Mouse (Mus musculus) cerebellum, adult 11 months (tissue): ENCODE measurements around the gene Boll.
"Not testable (repeated sequence)": the region's sequence is repeated elsewhere in the genome, so short reads cannot be mapped to it uniquely, and the experiment has no call there.

Experiments used
- DNase-seq: peaks from one replicate; pipeline ENCODE4 v3.0.0; 2022

Boll gene

DNA sequence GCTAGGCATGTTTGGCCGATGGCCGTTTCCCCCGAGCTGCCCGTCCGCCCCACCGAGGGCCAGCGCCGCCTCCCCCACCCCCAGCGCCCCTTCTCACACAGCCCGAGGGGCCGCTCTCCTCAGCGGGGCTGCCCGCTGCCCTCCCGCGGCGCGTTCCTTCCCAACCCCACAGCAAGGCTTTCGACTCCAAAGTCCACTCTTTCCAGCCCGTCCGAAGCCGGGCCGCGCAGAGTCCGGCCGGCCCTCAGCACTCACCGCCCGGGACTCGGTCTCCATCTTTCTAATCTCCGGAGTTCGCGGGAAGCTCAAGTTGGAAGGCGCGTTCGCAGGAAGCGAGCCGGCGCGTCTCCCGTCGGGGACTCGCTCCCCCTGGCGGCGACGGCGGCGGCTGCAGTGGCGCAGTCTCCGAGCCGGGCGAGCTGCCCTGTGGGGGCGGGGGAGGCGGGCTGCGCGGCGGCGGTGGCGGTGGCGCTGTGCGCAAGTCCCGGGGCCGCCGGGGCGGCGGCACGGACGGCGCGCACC lies at the start of gene Boll:
Boll (minus strand) TSS at position 426 of the 522 bp plus-strand sequence.
- no peak for DNase-seq

DNA sequence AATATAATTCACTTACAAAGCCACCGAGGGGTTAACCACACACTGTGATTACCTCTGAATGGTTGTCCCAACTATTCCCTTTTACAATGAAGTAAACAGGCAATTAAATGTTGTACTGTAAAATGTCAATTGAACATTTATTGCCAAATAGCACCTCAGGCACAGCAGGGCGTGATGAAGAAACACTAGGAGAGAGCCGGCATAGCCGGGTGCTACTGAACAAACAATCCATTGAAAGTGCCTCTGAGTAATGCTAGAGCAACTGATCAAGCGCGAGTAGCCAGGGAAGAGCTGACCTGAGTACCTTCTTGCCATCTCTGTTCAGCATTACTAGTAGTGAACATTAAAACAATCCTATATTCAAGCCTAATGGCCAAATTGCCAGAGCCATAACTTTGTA lies 49.3 kb upstream of the Boll start:
- DNase-seq = no peak

DNA sequence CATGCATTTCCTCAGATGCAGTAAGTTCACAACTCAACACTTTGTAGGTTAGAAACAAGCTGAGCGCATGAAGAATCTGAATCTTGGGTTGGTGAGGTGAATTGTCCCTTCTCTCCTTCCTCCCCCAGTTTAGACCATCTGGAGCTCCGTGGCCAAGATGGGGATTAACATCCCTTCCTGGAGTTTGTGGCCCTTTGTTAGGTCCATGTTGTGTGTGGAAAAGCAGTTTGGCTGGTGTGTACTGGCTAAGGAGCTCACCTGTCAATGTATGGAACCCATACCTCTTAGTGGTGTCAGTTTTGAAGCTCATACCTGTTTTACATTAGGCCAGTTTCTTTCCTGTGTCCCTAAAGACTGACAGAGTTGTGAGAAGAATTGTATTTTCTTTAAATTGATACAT lies 47.8 kb upstream of the Boll start:
- DNase-seq = no peak

DNA sequence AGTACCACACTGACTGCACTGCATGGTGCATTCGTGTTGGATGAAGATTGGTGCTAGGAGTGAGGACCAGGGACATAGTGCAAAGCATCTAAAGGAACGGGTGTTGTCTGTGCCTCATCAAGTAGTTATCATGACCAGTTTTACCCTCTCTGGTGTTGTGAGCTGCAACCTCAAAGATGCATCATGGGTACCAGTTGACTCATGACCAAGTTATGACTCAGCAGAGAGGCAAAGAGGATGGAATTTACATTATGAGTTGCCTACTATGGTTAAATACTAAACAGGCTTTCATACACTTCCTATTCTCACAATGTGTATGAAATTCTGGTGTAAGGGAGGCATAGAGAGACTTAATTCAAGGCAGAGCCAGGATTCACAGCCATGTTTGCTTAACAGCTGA lies 47.4 kb upstream of the Boll start:
- DNase-seq = no peak

DNA sequence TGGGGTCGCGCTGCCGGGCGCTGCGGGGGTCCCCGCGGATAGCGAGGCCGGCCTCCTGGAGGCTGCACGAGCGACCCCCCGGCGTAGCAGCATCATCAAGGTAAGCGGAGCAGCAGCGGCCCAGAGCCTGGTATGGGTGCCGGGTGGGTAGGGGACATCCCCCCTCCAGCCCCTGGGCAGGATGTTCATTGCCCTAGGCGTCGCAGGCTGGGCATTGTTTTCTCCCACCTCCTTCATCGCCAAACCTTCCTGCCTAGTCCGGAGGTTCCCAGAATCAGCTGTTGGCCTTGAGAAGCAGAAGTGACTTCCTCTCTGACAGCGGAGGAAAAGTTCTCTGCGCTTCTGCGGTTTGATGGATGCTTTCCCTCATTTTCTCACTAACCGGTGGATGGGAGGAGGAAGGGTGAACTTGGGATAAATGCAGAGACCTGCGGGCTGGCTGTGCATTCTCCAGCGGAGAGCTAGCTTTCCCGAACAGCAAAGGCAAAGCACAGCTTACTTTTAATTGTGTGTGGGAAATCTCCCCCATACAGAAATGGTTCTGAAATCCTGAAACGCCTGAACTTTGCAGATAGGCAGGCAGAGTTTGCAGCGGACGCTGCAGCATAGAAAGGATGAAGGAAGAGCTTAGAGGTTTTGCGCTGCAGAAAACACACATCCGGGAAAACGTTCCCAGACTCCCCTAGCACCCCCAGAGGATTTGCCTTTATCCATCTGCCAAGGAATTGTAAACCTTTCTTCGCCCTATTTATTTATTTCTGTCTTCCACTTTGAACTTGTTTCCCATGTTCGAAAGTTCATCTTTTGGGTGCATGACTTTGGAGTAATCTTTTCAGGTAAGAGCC lies 43.5 kb upstream of the Boll start:
- DNase-seq = peak; percentile 5

DNA sequence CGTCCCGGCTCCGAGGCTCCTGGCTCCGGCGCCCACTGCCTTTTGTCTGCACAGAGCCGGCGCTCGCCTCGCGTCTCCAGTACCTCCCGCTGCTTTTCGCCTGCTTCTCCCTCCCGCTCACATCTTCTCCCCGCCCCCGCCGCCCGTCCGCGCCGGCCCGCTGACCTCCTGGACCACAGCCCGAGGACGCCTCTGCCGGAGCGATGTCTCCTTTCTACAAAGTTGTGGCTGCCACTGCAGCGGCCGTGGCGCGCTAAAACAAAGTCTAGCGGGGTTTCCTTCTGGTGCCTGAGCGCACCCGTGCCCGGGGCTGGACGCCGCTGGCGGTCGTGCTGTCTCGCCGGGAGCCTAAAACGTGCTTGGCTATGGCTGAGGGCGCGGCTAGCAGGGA lies 42.7 kb upstream of the Boll start:
- DNase-seq = no peak

DNA sequence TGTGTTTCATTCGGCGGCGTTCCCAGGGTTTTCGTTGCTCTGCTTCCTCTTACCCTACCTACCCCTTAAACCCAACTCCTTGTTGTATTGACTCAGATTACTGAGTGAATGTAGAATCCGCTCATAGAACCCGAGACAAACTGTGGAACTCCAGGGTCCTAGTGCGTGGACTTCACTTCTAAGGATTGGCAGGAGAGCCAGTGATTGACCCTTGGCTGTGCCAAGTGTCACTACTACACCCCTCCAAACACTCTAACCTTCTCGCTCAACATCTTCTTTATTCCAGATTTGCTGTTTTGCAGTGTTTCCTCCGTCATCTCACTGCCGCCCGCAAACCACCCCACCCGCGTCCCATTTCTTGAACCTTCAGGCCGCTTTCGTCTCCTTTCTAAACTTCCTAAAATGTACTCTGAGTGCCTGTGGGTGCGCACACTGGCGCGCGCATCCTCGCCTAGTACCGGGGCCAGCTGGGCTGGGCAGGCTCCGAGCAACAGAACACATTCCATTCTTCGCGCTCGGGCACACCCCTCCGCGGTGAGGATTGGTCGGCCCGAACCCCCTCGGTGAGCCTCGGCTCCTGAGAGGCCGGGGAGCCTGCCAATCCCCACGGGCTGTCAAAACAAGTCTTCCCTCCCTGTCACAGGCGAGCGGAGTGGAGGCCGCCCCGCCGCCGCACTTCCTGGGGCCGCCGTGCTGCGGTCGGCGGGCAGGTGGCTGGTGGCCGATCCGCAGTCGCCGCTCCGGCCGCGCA lies 42.2 kb upstream of the Boll start, which contains the start of gene Plcl1:
Plcl1 (plus strand) TSS at position 650 of the 751 bp plus-strand sequence.
- DNase-seq = peak; percentile 93

DNA sequence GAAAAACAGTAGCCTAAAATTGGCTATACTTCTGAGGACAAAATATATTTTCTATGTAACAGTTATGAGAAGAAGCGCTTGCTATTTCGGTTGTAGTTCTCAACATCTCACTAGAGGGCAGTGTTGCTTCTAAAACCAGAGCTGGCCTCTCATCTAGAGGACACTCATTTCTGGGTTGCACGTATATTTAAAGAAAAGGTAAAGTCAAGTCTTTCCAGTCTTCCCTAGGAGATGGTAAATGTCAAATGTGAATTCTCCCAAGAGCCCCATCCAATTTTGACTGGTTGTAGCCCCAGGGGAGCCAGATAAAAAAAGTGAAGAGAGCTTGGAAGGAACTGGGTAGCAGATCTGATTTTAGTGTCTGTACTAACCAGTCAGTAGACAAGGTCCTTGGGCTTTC lies 41.2 kb upstream of the Boll start:
- DNase-seq = peak; percentile 49

DNA sequence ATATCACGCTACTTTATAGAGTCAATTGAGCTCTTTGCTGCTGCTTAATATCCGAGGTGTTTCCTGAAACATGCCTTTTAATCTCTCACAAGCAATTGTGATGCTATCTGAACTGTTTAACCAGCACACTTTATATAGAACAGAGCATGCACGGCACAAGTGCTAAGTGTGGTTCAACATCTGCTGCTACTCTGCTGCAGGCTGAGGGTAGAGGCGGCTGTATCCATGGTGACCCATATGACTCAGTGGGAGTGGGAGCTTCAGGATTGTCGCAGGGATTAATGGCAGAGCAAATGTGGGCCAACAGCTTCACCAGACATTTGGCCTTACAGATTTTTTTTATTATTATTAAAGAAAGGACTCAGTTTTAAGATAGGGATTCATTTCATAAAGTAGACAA lies 36.6 kb upstream of the Boll start:
- DNase-seq = no peak

DNA sequence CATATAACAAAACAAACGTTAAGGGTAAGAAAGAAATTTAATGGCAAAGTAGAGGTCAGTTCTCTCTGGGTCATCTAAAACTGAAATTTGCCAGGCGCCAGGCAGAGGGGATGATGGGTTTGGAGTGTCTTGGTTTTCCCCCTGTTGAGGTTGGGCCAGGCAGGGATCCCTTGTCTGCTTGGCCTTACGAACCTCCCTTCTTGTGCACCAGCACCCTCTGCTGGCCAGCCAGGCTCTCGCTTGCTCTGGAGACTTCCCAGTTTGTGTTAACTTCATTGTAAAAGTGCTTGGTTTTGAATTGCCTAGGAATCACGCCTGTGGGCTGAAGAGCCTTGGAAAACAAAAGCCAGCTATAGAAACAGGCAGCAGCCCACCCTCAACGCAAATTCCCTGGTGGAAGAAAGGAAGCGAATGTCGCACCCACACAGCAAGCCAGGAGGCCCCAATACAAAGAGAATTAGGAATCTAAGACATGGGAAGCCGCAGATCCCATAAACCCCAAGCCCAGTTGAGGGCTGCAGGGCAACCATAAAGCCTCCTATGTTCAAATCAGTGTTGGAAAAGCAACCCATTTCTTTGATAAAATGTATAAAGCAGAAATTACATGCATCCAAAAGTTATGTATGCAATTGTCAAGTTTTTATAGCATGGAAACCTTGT lies 20.0 kb upstream of the Boll start:
- DNase-seq = peak; percentile 55

DNA sequence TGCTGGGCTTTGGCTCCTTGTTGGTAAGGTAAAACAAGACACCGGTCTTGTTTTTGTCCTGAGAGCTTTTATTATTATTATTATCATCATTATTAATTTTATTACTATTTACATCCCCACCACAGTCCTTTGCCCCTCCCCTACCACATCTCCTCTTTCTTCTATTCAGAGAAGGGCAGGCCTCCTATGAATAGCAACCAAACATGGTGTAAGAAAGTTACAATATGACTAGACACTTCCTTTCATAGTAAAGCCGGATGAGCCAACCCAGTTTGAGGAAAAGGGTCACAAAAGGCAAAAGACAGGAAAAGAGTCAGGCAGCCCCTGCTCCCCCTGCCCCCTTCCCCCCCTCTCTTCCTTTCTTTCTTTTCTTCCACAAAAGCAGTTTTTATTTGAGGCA lies 17.3 kb upstream of the Boll start:
- no peak for DNase-seq

DNA sequence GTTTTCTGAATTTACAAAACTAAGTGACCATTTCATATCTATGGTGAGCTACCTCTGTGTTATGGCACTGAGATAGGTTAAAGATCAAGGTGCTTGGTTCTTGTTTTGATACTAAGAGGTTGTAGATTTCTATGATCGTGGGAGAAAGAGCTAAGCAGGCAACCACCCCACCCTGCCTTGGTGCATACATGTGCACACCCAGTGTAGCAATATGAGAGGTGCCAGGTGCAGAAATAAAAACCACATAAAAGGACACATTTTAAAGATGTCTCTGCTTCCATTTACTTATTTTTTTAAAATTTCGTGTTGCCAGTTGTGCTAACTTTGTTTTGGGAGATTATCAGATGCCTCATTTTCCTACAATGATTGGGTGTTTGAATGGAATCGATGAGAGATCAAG lies 9.4 kb upstream of the Boll start:
- DNase-seq = no peak

DNA sequence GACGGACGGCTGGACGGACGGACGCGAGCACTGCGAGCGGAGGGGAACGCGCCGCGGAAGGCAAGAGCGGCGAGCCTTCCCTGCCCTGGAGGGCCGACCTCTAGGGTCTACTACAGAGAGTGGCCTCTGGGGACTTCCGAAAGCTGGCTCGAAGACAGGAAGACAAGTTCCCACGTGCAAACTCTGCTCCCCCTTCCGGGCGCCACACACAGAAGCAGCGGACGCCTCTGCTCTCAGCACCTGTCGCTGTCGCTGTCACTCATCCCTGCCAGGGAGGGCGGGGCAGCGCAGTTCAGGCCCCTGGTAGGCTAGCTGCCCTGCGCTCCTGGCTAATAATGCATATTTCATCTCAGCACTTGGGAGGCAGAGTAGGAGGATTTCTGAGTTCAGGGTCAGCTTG lies 317 bp upstream of the Boll start:
- no peak for DNase-seq

DNA sequence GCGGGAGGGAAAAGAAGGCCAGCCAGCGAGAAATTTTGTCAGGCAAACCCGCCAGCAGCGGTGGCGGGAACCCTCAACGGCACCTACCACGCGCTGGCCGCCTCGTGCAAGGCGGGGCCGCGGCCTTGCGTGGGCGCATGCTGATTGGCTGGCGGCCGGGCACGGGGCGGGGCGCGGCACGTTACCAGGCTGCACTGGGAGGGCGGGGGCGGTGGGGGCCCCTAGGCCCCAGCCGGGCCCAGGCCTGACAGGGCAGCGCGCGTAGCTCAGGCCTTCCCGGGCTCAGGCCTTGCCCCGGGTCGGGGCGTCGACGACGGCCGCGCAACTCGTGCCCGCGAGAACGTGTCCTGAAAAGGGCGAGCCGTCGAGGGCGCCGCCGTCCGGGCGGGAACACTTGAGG lies 635 bp downstream of the Boll start:
- DNase-seq = no peak

DNA sequence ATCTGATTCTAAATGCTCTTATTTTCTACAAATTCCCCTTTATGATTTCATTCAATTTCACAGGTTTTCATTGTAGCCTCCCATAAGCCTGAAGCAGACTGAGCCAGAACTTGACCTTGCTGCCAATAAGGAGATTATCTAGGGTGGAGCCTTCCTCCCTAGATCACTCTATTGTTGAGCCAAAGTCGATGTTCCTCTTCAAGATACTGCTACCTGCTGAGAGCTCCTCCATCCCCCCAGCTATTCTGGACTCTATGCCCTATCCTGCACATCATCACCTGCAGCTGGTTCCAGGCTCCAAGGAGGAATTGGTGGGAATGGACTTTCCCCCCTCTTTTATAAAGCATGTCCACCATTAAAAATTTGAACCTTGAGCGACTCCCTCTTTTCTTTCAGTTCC lies 11.4 kb downstream of the Boll start:
- DNase-seq = not testable (repeated sequence)

DNA sequence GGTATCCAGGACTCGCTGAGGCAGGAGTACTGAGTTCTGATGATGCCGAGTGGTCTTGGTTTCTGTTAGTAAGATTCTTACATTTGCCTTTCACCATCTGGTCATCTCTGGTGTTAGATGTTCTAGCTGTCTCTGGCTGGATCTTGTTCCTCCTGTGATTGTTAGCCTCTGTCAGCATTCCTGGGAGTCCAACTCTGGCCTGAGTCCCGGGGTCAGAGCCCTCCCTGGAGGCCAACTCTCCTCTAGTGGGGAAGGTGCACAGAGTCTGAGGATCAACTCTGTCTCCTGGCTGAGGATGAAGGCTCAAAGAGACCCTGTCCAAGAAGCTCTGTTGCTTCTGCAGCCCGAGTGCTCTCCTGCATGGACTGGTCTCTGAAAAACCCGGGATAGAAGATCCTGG lies 37.8 kb downstream of the Boll start:
- not testable (repeated sequence) for DNase-seq

DNA sequence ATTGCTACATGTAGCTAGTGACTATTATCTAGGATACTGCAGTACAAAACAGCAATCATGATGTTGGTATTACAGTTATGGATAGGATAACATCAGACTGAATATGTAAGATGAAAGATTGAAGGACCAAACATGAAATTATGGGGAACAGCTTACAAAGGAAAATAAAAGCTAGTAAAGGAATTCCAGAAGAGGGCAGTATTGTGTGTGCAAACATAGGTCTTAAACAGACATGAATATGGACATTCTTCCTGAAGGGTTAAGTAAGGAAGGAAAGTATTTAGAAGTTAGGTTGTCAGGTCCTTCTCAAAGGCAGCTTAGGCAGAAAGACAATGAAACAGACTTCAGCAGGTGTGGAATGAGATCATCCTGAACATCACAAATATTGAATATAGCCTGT lies 62.2 kb downstream of the Boll start:
- DNase-seq = no peak

DNA sequence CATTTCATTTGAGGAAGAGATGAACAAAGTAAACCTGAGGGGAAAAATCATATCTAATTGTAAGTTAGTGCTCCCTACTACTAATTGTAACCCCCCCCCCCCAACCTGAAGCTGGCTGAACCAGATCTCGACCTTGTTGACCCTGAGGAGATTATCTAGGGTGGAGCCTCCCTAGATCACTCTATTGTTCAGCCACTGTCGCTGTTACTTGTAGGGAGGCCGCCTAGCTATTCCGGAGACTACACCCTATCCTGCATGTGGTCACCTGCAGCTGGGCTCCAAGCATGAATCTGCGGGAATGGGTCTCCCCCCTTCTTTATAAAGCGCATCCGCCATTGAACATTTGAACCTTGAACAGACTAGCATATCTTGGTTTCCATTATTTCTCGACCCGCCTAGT lies 84.2 kb downstream of the Boll start:
- no peak for DNase-seq

DNA sequence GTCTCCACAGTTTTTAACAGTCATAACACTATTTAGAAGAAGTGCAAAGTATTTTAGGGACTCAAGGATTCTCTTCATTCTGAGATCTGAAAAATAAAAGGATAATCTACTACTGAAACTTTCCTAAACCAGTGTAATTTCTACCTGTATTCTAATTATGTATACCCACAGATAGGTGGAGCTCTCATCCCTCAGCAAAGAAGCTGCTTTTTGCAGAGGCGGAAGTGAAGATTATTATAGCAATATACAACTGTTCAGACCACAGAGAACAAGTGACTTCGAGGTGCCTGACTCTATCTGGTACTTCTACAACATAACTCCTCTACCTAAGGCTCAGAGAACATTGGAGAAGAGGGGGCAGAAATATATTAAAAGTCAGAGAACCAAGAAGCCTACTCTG lies 97.8 kb downstream of the Boll start:
- no peak for DNase-seq

DNA sequence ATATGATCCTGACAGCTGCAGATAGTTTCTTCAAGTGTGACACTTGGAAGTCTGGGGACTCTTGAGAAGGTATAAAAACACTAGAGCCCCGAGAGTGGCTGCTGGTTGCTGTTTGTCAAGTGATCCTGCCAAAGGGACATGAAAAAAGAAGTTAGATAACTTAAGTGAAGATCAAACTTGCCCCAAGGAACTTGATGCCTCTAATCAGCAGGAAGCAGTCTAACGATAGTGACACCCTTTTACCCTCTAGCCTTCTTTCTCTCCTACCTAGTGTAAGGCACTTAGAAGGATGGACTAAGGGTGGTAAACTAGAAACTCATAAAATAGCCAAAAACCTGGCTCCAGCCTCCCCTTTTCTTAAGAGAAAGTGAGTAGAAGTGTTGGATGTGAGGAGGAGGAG lies 98.9 kb downstream of the Boll start:
- no peak for DNase-seq

DNA sequence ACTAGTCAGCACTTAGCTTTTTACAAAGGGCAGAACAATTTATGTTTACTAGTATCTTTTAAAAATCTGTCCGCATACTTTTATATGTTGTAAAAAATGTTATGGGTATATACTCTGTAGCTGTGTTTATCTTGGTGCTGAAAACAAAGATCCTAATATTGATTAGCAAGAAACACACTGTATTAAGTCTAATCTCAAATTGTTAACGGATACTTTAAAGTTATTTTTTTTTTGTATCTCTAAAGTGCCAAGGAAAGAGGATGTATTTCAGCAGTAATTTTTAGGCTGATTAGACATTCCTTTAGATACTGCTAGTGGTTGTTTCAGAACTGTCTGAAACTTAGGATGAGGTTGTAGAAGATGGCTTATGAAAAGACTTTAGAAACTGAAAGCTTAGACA lies 116.9 kb downstream of the Boll start:
- DNase-seq = no peak

DNA sequence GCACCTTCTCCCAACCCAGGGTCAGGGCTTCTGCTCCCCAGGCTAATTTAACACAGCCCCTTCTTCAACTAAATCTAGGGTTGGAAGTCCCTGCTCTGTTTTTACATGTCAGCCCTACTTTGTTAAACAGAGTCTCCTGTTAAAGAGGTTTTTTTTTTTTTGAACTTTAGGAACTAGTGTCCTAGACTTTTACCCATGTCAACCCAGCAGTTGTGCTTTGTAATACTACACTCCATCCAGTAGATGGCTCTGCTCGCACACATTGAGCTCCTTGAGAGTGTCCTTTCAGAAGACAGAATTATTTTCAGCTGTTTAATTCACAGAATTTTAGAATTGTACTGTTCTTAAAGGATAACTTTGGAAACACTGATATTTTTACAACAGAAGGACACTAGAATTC lies 124.0 kb downstream of the Boll start:
- DNase-seq = no peak

DNA sequence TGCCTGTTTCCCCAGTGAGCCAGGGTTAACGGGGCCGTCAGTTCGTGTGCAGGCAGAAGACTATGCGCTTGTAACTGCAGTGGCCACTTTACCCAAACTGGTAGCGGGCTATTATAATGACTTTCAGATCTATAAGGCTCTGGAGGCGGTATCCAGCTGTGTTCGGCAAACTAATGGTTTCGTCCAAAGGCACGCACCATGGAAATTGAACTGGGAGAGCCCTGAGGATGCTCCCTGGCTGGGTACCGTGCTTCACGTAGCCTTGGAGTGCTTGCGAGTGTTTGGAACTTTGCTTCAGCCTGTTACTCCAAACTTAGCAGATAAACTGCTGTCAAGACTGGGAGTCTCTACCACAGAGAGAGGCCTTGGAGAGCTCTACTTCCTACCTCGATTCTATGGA lies 124.8 kb downstream of the Boll start:
- no peak for DNase-seq
